In genomic region chr7:79358350-79359182, GRCm38 (mm10) we compare ENCODE assay signal across 8 mouse cellular contexts. TPM values are rescaled to one million over a fixed set of nuclear protein-coding genes. Genes with fewer than 3 reads are reported as not detected.
DNase-seq lines count a peak whose midpoint lies in the region; ATAC-seq and TF ChIP-seq lines count a peak whose summit lies in the region.

No protein-coding gene starts in this region.

- intact Hi-C loops in left cerebral cortex, postnatal 10 days (cut with DNase I), result no loop called here
- intact Hi-C loops in gastrocnemius, postnatal 14 days (cut with DNase I; ENCODE audit: low total_unique reads), result no loop called here

- TF ChIP-seq CTCF in forebrain, postnatal 0 days (IDR thresholded peaks at IDR 0.05; ENCODE audit: low read depth), result no peak

- no peak overlapping the region for H3K9ac ChIP-seq in neural tube, embryonic 11.5 days (ENCODE audit: low read length)
- no peak overlapping the region for H3K9ac ChIP-seq in neural tube, embryonic 15.5 days (replicated peaks)
- H3K9ac ChIP-seq in heart, embryonic 13.5 days, result peak overlapping the region; percentile 59
- H3K9ac ChIP-seq in forebrain, postnatal 0 days, result no peak overlapping the region

- 77% methylated on average over 15 of the region's 15 CpGs for WGBS in neural tube, embryonic 11.5 days
- 64% methylated on average over 15 of the region's 15 CpGs for WGBS in neural tube, embryonic 15.5 days
- WGBS in heart, embryonic 13.5 days, result 4% methylated on average over 15 of the region's 15 CpGs
- WGBS in forebrain, postnatal 0 days, result 79% methylated on average over 15 of the region's 15 CpGs

- H3K36me3 ChIP-seq in neural tube, embryonic 11.5 days (ENCODE audit: control insufficient read depth, insufficient read depth, low read length), result peaks cover 11% of the 10 kb centered on the region
- H3K36me3 ChIP-seq in neural tube, embryonic 15.5 days, result peaks cover 50% of the 10 kb centered on the region
- peaks cover 33% of the 10 kb centered on the region for H3K36me3 ChIP-seq in heart, embryonic 13.5 days
- peaks cover 83% of the 10 kb centered on the region for H3K36me3 ChIP-seq in forebrain, postnatal 0 days (ENCODE audit: insufficient read depth)

- no peak for ATAC-seq in neural tube, embryonic 11.5 days (ENCODE audit: insufficient read depth, low FRiP score, low TSS enrichment)
- no peak for ATAC-seq in neural tube, embryonic 15.5 days (ENCODE audit: low FRiP score)
- ATAC-seq in heart, embryonic 13.5 days (ENCODE audit: extremely low read depth, insufficient number of reproducible peaks, low FRiP score, low TSS enrichment), result peak; percentile 68; the same call in 1 of the 2 replicates
- no peak for ATAC-seq in forebrain, postnatal 0 days

- no peaks in the 10 kb centered on the region for H3K9me3 ChIP-seq in neural tube, embryonic 11.5 days (ENCODE audit: control insufficient read depth, low read length)
- no peaks in the 10 kb centered on the region for H3K9me3 ChIP-seq in neural tube, embryonic 15.5 days (replicated peaks)
- H3K9me3 ChIP-seq in heart, embryonic 13.5 days, result no peaks in the 10 kb centered on the region
- H3K9me3 ChIP-seq in forebrain, postnatal 0 days (ENCODE audit: low read length), result no peaks in the 10 kb centered on the region

- peak; percentile 9 for DNase-seq in neural tube, embryonic 11.5 days (ENCODE audit: low spot score)
- DNase-seq in left cerebral cortex, postnatal 10 days (ENCODE audit: extremely low spot score in 1 of 2, low spot score in 2 of 2), result peak; percentile 70 to 86
- DNase-seq in telencephalon, adult 2 months (ENCODE audit: low read depth, low spot score), result peak; percentile 94
- no peak for DNase-seq in forebrain, postnatal 0 days
- DNase-seq in gastrocnemius, postnatal 14 days, result no peak
- no peak for DNase-seq in cerebellum, adult 9-10 months

- H3K27me3 ChIP-seq in neural tube, embryonic 11.5 days (ENCODE audit: control insufficient read depth, insufficient read depth, low read length), result no peaks in the 10 kb centered on the region
- H3K27me3 ChIP-seq in neural tube, embryonic 15.5 days (replicated peaks), result no peaks in the 10 kb centered on the region
- H3K27me3 ChIP-seq in heart, embryonic 13.5 days (replicated peaks), result peaks cover 59% of the 10 kb centered on the region
- H3K27me3 ChIP-seq in forebrain, postnatal 0 days (ENCODE audit: insufficient read depth, low read length), result no peaks in the 10 kb centered on the region

- H3K4me2 ChIP-seq in neural tube, embryonic 11.5 days (ENCODE audit: low read depth), result no peak overlapping the region
- no peak overlapping the region for H3K4me2 ChIP-seq in neural tube, embryonic 15.5 days
- peak overlapping the region; percentile 68 for H3K4me2 ChIP-seq in heart, embryonic 13.5 days
- no peak overlapping the region for H3K4me2 ChIP-seq in forebrain, postnatal 0 days (ENCODE audit: low read depth)

- no peak overlapping the region for H3K4me3 ChIP-seq in neural tube, embryonic 11.5 days (ENCODE audit: low read depth, low read length)
- H3K4me3 ChIP-seq in neural tube, embryonic 15.5 days (replicated peaks), result no peak overlapping the region
- peak overlapping the region; percentile 42 for H3K4me3 ChIP-seq in heart, embryonic 13.5 days
- H3K4me3 ChIP-seq in forebrain, postnatal 0 days (ENCODE audit: low read depth, low read length), result no peak overlapping the region

- no peaks in the 10 kb centered on the region for H3K4me1 ChIP-seq in neural tube, embryonic 11.5 days (ENCODE audit: control insufficient read depth, insufficient read depth, low read length)
- peaks cover 35% of the 10 kb centered on the region for H3K4me1 ChIP-seq in neural tube, embryonic 15.5 days
- H3K4me1 ChIP-seq in heart, embryonic 13.5 days, result peaks cover 65% of the 10 kb centered on the region
- no peaks in the 10 kb centered on the region for H3K4me1 ChIP-seq in forebrain, postnatal 0 days (ENCODE audit: insufficient read depth)

- no peak overlapping the region; the same call in 1 of the 2 replicates for H3K27ac ChIP-seq in neural tube, embryonic 11.5 days (ENCODE audit: low read depth, low read length)
- no peak overlapping the region for H3K27ac ChIP-seq in neural tube, embryonic 15.5 days (replicated peaks)
- H3K27ac ChIP-seq in heart, embryonic 13.5 days (replicated peaks), result peak overlapping the region; percentile 81
- no peak overlapping the region; the same call in 1 of the 2 replicates for H3K27ac ChIP-seq in forebrain, postnatal 0 days (ENCODE audit: low read depth, low read length)

RNA-seq across cellular contexts. Expression of gene Rlbp1, which starts 28.3 kb away (rescaled TPM):
- polyA plus RNA-seq in neural tube, embryonic 11.5 days (2014; fragmentation: Nextera tagmentation; extraction: Ambion mirVana), result 0.50 and 1.1 TPM in 2 replicates
- polyA plus RNA-seq in neural tube, embryonic 15.5 days (2015; fragmentation: Nextera tagmentation; extraction: Ambion mirVana), result 17.0 and 20.6 TPM in 2 replicates
- polyA plus RNA-seq in heart, embryonic 13.5 days (2015; fragmentation: Nextera tagmentation; extraction: Ambion mirVana), result not detected in 2 replicates
- total RNA-seq in left cerebral cortex, postnatal 10 days (2021), result 10 to 100 TPM; 23.2 to 24.3 TPM
- total RNA-seq in forebrain, postnatal 0 days (2014; rRNA removed), result 46.2 and 54.9 TPM in 2 replicates
- polyA plus RNA-seq in forebrain, postnatal 0 days (2015; fragmentation: Nextera tagmentation; extraction: Ambion mirVana), result 41.0 and 52.3 TPM in 2 replicates
- not detected for total RNA-seq in gastrocnemius, postnatal 14 days (2021)

RNA-seq across cellular contexts. Expression of gene Fanci, which starts 33.2 kb away (rescaled TPM):
- polyA plus RNA-seq in neural tube, embryonic 11.5 days (2014; fragmentation: Nextera tagmentation; extraction: Ambion mirVana), result 16.5 and 16.6 TPM in 2 replicates
- polyA plus RNA-seq in neural tube, embryonic 15.5 days (2015; fragmentation: Nextera tagmentation; extraction: Ambion mirVana), result 1.6 and 3.9 TPM in 2 replicates
- polyA plus RNA-seq in heart, embryonic 13.5 days (2015; fragmentation: Nextera tagmentation; extraction: Ambion mirVana), result 8.1 and 9.3 TPM in 2 replicates
- total RNA-seq in left cerebral cortex, postnatal 10 days (2021), result under 1 TPM; 0.55 to 0.88 TPM
- total RNA-seq in forebrain, postnatal 0 days (2014; rRNA removed), result 1.9 and 2.1 TPM in 2 replicates
- 1.2 and 1.4 TPM in 2 replicates for polyA plus RNA-seq in forebrain, postnatal 0 days (2015; fragmentation: Nextera tagmentation; extraction: Ambion mirVana)
- total RNA-seq in gastrocnemius, postnatal 14 days (2021), result under 1 TPM; 0.66 to 0.86 TPM

Comparison
In these comparisons a context has a peak if more than half of its experiments do, and no peak if none do; other contexts are left out.
1. DNase-seq: peak in neural tube, embryonic 11.5 days (single experiment), left cerebral cortex, postnatal 10 days (2 of 2) and telencephalon, adult 2 months (single experiment); none in forebrain, postnatal 0 days (single experiment), gastrocnemius, postnatal 14 days (single experiment) and cerebellum, adult 9-10 months (single experiment).